Comparison of ENCODE assay signal across 9 mouse cellular contexts in genomic region chr13:29957731-29958254, GRCm38 (mm10). TPM values are rescaled to one million over a fixed set of nuclear protein-coding genes. Genes with fewer than 3 reads are reported as not detected.
DNase-seq lines count a peak whose midpoint lies in the region; ATAC-seq and TF ChIP-seq lines count a peak whose summit lies in the region.
"Had no signal": no experiment of that assay in that cellular context is flagged by ENCODE, and none has a peak within 500 bp of the region (broad histone marks: within the 10 kb centered on the region; RNA-seq: fewer than 3 reads in every experiment).

No protein-coding gene starts in this region.

- no peak for ATAC-seq in midbrain, postnatal 0 days (ENCODE audit: low FRiP score)
- no peak for ATAC-seq in midbrain, embryonic 16.5 days
- ATAC-seq in kidney, embryonic 16.5 days (ENCODE audit: low FRiP score, low TSS enrichment), result peak; percentile 90
- no peak for ATAC-seq in megakaryocyte-erythroid progenitor cell, adult 5-6 weeks (replicated peaks; ENCODE audit: low FRiP score, low TSS enrichment, poor library complexity, severe bottlenecking)

- no peaks in the 10 kb centered on the region for H3K4me1 ChIP-seq in midbrain, postnatal 0 days (ENCODE audit: insufficient read depth, low read length)
- no peaks in the 10 kb centered on the region; the same call in 1 of the 2 replicates for H3K4me1 ChIP-seq in midbrain, embryonic 16.5 days (ENCODE audit: control insufficient read depth, insufficient read depth, low read length)
- peaks cover 42% of the 10 kb centered on the region for H3K4me1 ChIP-seq in kidney, embryonic 16.5 days (ENCODE audit: insufficient read depth, low read length)
- H3K4me1 ChIP-seq: hindbrain, embryonic 15.5 days had no signal

- no peaks in the 10 kb centered on the region for H3K36me3 ChIP-seq in midbrain, postnatal 0 days (ENCODE audit: insufficient read depth, low read length)
- H3K36me3 ChIP-seq in midbrain, embryonic 16.5 days (ENCODE audit: control insufficient read depth, insufficient read depth, low read length), result no peaks in the 10 kb centered on the region
- H3K36me3 ChIP-seq in kidney, embryonic 16.5 days (ENCODE audit: insufficient read depth, low read length), result no peaks in the 10 kb centered on the region
- H3K36me3 ChIP-seq: hindbrain, embryonic 15.5 days had no signal

- H3K9me3 ChIP-seq in midbrain, postnatal 0 days (ENCODE audit: low read length), result no peaks in the 10 kb centered on the region
- no peaks in the 10 kb centered on the region for H3K9me3 ChIP-seq in midbrain, embryonic 16.5 days (replicated peaks; ENCODE audit: control insufficient read depth, low read length, poor library complexity, severe bottlenecking)
- H3K9me3 ChIP-seq in kidney, embryonic 16.5 days (ENCODE audit: low read length), result no peaks in the 10 kb centered on the region
- H3K9me3 ChIP-seq: hindbrain, embryonic 15.5 days had no signal

- H3K27ac ChIP-seq in midbrain, postnatal 0 days (ENCODE audit: low read depth, low read length), result no peak overlapping the region
- no peak overlapping the region for H3K27ac ChIP-seq in midbrain, embryonic 16.5 days (ENCODE audit: low read length)
- H3K27ac ChIP-seq in kidney, embryonic 16.5 days (ENCODE audit: low read length), result peak overlapping the region; percentile 82; the same call in 1 of the 2 replicates
- H3K27ac ChIP-seq: hindbrain, embryonic 15.5 days had no signal

- no peak overlapping the region for H3K9ac ChIP-seq in midbrain, postnatal 0 days (replicated peaks; ENCODE audit: low read length, poor library complexity, severe bottlenecking)
- no peak overlapping the region for H3K9ac ChIP-seq in midbrain, embryonic 16.5 days (ENCODE audit: low read depth, low read length)
- no peak overlapping the region for H3K9ac ChIP-seq in kidney, embryonic 16.5 days (replicated peaks; ENCODE audit: low read length)
- H3K9ac ChIP-seq: hindbrain, embryonic 15.5 days had no signal

- TF ChIP-seq CTCF in midbrain, postnatal 0 days (IDR thresholded peaks at IDR 0.05), result no peak

- 80% methylated on average over 9 of the region's 9 CpGs for WGBS in midbrain, postnatal 0 days
- 73% methylated on average over 9 of the region's 9 CpGs for whole genome bisulfite sequencing in midbrain, embryonic 16.5 days
- WGBS in kidney, embryonic 16.5 days, result 21% methylated on average over 9 of the region's 9 CpGs

- no peaks in the 10 kb centered on the region for H3K27me3 ChIP-seq in midbrain, postnatal 0 days (ENCODE audit: insufficient read depth, low read length)
- no peaks in the 10 kb centered on the region for H3K27me3 ChIP-seq in midbrain, embryonic 16.5 days (ENCODE audit: control insufficient read depth, insufficient read depth, low read depth, low read length)
- H3K27me3 ChIP-seq in kidney, embryonic 16.5 days (ENCODE audit: insufficient read depth, low read length), result no peaks in the 10 kb centered on the region
- H3K27me3 ChIP-seq: hindbrain, embryonic 15.5 days had no signal

- H3K4me2 ChIP-seq in midbrain, postnatal 0 days (ENCODE audit: low read depth, low read length, poor library complexity, severe bottlenecking), result no peak overlapping the region
- no peak overlapping the region for H3K4me2 ChIP-seq in midbrain, embryonic 16.5 days (ENCODE audit: low read length)
- no peak overlapping the region for H3K4me2 ChIP-seq in kidney, embryonic 16.5 days (replicated peaks; ENCODE audit: low read depth, low read length)
- H3K4me2 ChIP-seq: hindbrain, embryonic 15.5 days had no signal

- H3K4me3 ChIP-seq in midbrain, postnatal 0 days (ENCODE audit: low read depth, low read length), result no peak overlapping the region
- H3K4me3 ChIP-seq in midbrain, embryonic 16.5 days (ENCODE audit: low read depth, low read length), result no peak overlapping the region
- no peak overlapping the region for H3K4me3 ChIP-seq in kidney, embryonic 16.5 days (ENCODE audit: low read length)
- H3K4me3 ChIP-seq: hindbrain, embryonic 15.5 days had no signal

- DNase-seq in midbrain, postnatal 0 days (ENCODE audit: low spot score), result peak; percentile 6
- peak; percentile 19 for DNase-seq in fibroblast of lung, adult 2 months (ENCODE audit: low read depth)
- peak; percentile 7 for DNase-seq in lung, postnatal 36 days
- no peak for DNase-seq in left cerebral cortex, adult 8-10 months (ENCODE audit: low spot score in 2 of 2)
- no peak for DNase-seq in right cerebral cortex, postnatal 36 days (ENCODE audit: low spot score in 2 of 2)

RNA-seq across cellular contexts. Expression of gene E2f3, which starts 28.1 kb away (rescaled TPM):
- total RNA-seq in midbrain, postnatal 0 days (2014; rRNA removed), result 8.7 and 9.2 TPM in 2 replicates
- polyA plus RNA-seq in midbrain, postnatal 0 days (2015; fragmentation: Nextera tagmentation; extraction: Ambion mirVana), result 2.9 and 3.3 TPM in 2 replicates
- polyA plus RNA-seq in midbrain, embryonic 16.5 days (2015; fragmentation: Nextera tagmentation; extraction: Ambion mirVana), result 4.0 and 4.4 TPM in 2 replicates
- 14.6 and 15.8 TPM in 2 replicates for polyA plus RNA-seq in kidney, embryonic 16.5 days (2015; fragmentation: Nextera tagmentation; extraction: Ambion mirVana)
- total RNA-seq in left cerebral cortex, adult 8-10 months (2022), result 10 to 100 TPM; 18.5 to 21.3 (median 20.4) TPM
- total RNA-seq in megakaryocyte-erythroid progenitor cell, adult 5-6 weeks (2014; fragmentation: Nextera tagmentation), result 20.6 and 22.3 TPM in 2 replicates
- 13.1 and 14.8 TPM in 2 replicates for total RNA-seq in megakaryocyte-erythroid progenitor cell, adult 5-6 weeks (2017)

Comparison
In these comparisons a context has a peak if more than half of its experiments do, and no peak if none do; other contexts are left out.
1. DNase-seq: peak in midbrain, postnatal 0 days (single experiment), fibroblast of lung, adult 2 months (single experiment) and lung, postnatal 36 days (single experiment); none in left cerebral cortex, adult 8-10 months (0 of 2) and right cerebral cortex, postnatal 36 days (0 of 2).